Mouse (Mus musculus): Measurements from ENCODE around the gene Crnkl1.

DNA sequence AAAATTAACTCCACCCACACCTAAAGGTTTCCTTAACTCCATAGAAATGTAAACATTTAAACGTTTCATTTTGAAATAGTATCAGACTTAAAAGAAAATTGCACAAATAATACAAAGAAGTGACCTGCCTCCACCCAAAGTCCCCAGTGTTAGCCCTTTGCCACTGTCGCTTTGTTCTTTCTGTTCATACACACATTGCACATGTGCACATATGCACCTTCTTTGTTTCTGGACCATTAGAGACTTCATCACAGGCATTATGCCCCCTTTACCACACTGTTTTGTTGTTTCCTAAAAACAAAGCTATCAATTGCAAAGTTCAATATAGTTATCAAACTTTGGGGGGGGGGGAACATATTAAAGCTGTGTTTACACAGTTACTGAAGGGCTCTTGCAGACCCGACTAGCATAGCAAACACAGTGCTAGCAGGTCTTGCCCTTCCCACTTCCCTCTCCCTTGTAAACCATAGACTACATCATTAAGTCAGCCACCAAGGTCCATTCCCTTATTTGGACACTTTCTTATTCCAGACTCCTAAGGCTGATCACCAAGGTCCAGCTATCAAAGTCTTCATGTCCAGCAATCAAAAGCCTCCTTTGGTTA is 59.8 kb downstream of the Crnkl1 start:
- TF ChIP-seq POLR2A (IDR thresholded peaks at IDR 0.05; ENCODE audit: borderline replicate concordance, control insufficient read depth, low read depth, low read length) (no peak), CTCF (IDR thresholded peaks at IDR 0.05; ENCODE audit: control insufficient read depth, insufficient read depth, low read length) (no peak)
